Mouse (Mus musculus): ENCODE results near the gene Clcnka. TPM values are rescaled to one million over a fixed set of nuclear protein-coding genes. Genes with fewer than 3 reads are reported as not detected.

The Clcnka gene
- not detected for polyA plus RNA-seq (2014; fragmentation: Illumina TruSeq; extraction: RNeasy Lipid Tissue Mini Kit (QIAGEN cat#74804); ENCODE audit: low read depth, low replicate concordance)

DNA sequence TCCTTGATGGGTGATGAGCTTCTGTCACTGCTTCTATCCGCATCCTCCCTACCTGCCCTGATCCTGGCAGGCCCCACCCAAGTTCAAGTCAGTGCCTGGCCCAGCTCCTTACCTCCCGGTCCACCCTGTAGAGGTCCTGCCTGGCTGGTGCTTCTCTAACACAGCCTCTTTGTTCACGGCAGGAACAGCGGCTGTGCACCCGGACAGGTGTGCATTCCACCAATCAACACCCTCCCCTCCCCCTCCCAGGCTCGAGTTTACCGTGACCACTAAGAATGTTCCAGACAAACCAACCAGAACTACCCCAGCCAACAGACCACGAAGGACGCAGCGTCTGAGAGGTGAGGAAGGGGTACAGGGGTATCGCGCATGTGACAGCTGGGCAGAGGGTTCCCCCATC lies at the start of gene Clcnka:
Gene Clcnka, minus strand, starts transcription at position 180 of the 400 bp plus-strand sequence.

DNA sequence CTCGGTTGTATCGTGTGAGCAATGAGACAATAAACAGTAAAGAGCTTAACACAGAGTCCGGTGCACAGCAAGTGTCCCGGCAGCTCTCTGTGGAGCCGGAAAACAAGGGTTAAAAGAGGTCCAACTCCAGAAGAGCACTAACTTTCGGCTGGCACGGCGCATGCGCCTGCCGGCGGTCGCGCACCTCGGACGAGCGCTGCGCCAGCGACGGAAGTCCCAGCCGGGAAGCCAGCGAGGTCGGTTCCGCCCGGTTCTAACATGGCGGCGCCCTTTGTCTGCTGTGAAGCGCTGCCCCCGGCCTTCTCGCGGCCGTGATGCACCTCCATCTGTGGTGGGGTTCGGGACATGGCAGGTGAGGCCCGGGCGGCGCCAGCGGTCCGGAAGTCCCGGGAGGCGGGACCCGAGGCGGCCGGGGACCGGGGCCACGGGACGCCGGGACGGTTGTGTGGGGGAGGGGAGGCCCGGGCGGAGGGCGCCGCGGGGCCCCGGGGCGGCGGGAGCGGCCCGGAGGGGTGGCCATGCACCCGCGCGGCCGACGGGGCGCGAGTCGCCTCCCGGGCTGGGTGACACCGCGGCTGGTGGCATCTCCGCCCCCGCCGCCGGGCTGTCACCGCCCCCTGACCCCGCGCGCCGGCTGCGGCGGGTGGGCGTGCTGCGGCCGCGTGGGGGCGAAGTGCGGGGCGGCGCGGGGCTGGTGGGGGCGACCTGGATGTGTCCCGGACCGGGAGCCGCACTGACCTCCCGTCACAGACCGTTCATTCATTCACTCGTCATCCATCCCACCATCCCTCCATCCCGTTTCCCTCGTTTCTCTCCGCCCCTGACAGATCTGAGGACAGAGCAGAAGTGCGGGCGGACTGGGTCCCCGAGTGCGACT lies 46.2 kb upstream of the Clcnka start, which contains the start of gene Zbtb17:
Gene Zbtb17, plus strand, starts transcription at position 204 of the 877 bp plus-strand sequence.

DNA sequence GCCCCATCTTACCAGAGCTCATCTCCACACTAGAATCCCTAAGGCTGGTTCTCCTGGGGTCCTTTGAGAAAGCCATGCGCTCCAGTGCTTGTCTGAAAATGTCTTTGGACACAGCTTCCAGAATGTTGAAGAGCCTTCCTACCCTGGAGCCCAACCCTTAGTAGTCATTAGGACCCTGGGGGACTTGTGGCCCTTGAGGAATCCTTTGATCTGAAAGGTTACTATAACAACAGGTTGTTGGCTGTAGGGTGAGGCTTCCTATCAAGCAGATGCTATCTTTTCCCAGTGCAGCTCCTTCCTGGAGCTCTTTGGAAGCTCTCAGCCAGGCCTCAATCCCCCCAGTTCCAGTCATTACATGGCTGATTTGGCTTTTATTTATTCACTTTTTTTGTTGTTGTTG lies 37.5 kb upstream of the Clcnka start, which contains the start of gene Srarp:
Gene Srarp, minus strand, starts transcription at position 132 of the 400 bp plus-strand sequence.

DNA sequence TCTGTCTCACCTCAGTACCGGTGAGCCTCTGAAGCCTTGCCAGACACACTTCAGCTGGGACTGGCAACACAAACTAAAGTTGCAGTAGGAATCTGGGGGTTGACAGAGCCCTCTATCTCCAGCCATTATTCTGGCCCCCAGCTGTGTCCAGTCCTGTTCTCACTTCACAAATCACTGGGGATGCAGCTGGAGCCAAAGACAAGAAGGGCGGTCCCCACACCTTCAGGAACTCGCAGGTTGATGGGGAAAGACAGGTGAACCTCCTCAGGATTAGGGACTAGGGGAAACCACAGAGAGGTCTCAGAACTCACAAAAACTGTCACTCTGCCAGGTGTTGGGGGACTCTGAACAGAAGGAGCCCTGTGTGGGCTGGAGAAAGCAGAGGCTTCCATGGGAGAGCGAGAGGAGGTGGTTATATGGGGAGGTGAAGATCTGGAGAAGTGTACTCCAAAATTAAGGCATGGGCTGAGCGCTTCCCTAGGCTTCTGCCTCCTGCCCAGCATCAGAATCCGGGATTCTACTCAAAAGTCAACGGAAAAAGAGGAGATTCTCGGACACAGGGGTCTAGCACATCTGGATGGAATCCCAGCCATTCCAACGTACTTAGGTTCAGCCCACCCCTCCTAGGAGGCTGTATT lies 21.8 kb upstream of the Clcnka start, which contains the start of gene Hspb7:
Gene Hspb7, plus strand, starts transcription at position 588 of the 638 bp plus-strand sequence.

DNA sequence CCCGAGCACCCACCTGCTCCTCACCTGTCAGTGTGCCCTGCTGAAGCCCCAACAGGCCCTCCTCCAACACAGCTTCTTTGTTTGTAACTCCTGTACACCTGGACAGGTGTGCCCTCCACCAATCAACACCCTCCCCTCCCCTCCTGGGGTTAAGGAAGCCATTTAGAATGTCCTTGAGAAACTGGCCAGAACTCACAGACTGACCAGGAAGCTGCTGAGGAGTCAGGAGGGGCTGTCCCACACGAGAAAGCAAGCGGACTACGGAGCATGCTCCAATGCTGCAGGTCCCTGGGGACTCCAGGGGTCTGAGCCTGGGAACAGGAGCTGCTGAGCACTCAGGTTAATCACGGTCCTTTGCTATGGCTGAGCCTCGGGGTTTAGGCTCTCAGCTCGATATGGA lies 17.4 kb upstream of the Clcnka start, which contains the start of gene Clcnkb:
Gene Clcnkb, minus strand, starts transcription at position 91 of the 400 bp plus-strand sequence.

DNA sequence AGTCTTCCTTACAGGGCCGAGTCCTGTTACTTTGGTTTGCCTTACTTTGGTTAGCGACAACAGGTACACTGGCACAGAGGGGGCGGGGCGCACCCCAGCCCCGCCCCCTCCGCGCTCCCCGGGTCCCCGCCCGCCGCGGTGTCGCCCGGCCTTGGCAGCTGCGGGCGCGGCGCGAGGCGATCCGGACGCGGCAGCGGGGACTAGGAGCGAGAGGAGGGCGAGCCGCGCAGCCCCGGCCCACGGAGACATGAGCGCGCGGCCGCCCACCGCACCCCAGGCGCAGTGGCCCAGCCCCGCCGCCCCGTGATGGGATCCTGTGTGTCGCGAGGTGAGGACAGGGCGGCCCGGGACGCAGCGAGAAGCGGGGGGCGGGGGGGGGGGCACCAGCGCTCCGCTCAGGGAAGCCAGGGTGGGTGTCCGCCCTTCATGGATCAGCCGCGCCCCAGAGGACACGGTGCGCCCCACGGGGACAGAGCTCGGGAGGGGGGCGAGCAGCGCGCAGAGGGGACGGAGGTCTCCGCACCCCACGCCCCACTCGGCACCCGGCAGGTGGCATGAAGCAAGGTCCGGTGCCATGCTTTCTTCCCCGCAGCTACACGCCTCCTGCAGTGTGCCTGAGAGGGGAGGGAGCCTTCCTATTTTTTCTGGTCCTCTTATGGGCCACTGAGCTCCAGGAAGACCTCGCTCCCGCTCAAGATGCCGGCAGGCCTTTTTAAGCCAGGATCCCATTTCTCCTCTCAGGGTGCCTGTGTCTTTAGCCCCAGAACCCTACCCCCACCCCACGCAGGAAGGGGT lies 30.3 kb downstream of the Clcnka start, which contains the start of gene Fam131c:
Gene Fam131c, plus strand, starts transcription at position 224 of the 795 bp plus-strand sequence.

Other genes with a start within 250 kb of the Clcnka start
- 0.68 TPM for gene Rsg1, start 184.8 kb downstream of the Clcnka start, polyA plus RNA-seq (2014; fragmentation: Illumina TruSeq; extraction: RNeasy Lipid Tissue Mini Kit (QIAGEN cat#74804); ENCODE audit: low read depth, low replicate concordance)
- gene Arhgef19, start 159.2 kb downstream of the Clcnka start, polyA plus RNA-seq (2014; fragmentation: Illumina TruSeq; extraction: RNeasy Lipid Tissue Mini Kit (QIAGEN cat#74804); ENCODE audit: low read depth, low replicate concordance): 48.6 TPM
- gene Epha2, start 97.5 kb downstream of the Clcnka start, polyA plus RNA-seq (2014; fragmentation: Illumina TruSeq; extraction: RNeasy Lipid Tissue Mini Kit (QIAGEN cat#74804); ENCODE audit: low read depth, low replicate concordance): 4.4 TPM
- gene Fam131c, start 30.5 kb downstream of the Clcnka start, polyA plus RNA-seq (2014; fragmentation: Illumina TruSeq; extraction: RNeasy Lipid Tissue Mini Kit (QIAGEN cat#74804); ENCODE audit: low read depth, low replicate concordance): 0.42 TPM
- 3.9 TPM for gene Clcnkb, start 17.3 kb upstream of the Clcnka start, polyA plus RNA-seq (2014; fragmentation: Illumina TruSeq; extraction: RNeasy Lipid Tissue Mini Kit (QIAGEN cat#74804); ENCODE audit: low read depth, low replicate concordance)
- gene Hspb7, start 22.1 kb upstream of the Clcnka start, polyA plus RNA-seq (2014; fragmentation: Illumina TruSeq; extraction: RNeasy Lipid Tissue Mini Kit (QIAGEN cat#74804); ENCODE audit: low read depth, low replicate concordance): 967 TPM
- 0.55 TPM for gene Srarp, start 37.4 kb upstream of the Clcnka start, polyA plus RNA-seq (2014; fragmentation: Illumina TruSeq; extraction: RNeasy Lipid Tissue Mini Kit (QIAGEN cat#74804); ENCODE audit: low read depth, low replicate concordance)
- 15.3 TPM for gene Zbtb17, start 45.9 kb upstream of the Clcnka start, polyA plus RNA-seq (2014; fragmentation: Illumina TruSeq; extraction: RNeasy Lipid Tissue Mini Kit (QIAGEN cat#74804); ENCODE audit: low read depth, low replicate concordance)
- gene Spen, start 139.9 kb upstream of the Clcnka start, polyA plus RNA-seq (2014; fragmentation: Illumina TruSeq; extraction: RNeasy Lipid Tissue Mini Kit (QIAGEN cat#74804); ENCODE audit: low read depth, low replicate concordance): 13.6 TPM
- gene Fblim1, start 207.4 kb upstream of the Clcnka start, polyA plus RNA-seq (2014; fragmentation: Illumina TruSeq; extraction: RNeasy Lipid Tissue Mini Kit (QIAGEN cat#74804); ENCODE audit: low read depth, low replicate concordance): 224 TPM
- gene Tmem82, start 219.9 kb upstream of the Clcnka start, polyA plus RNA-seq (2014; fragmentation: Illumina TruSeq; extraction: RNeasy Lipid Tissue Mini Kit (QIAGEN cat#74804); ENCODE audit: low read depth, low replicate concordance): 20.0 TPM
- gene Slc25a34, start 225.1 kb upstream of the Clcnka start, polyA plus RNA-seq (2014; fragmentation: Illumina TruSeq; extraction: RNeasy Lipid Tissue Mini Kit (QIAGEN cat#74804); ENCODE audit: low read depth, low replicate concordance): 176 TPM

All from heart, adult 10 weeks (tissue).